Mouse (Mus musculus): ENCODE results near the gene Map3k11. TPM values are rescaled to one million over a fixed set of nuclear protein-coding genes. Genes with fewer than 3 reads are reported as not detected.

Gene Map3k11
- polyA plus RNA-seq, 1 experiment from 2014 or later, result 17.4 TPM

DNA sequence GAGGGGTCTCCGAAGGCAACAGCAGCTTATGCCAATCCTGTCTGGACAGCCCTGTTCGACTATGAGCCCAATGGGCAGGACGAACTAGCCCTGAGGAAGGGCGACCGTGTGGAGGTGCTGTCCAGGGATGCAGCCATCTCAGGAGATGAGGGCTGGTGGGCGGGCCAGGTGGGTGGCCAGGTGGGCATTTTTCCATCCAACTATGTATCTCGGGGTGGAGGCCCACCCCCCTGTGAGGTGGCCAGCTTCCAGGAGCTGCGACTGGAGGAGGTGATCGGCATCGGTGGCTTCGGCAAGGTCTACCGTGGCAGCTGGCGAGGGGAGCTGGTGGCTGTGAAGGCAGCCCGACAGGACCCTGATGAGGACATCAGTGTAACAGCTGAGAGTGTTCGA lies 1.8 kb downstream of the Map3k11 start:
- peaks cover 26% of the 10 kb centered on the region for H3K36me3 ChIP-seq (ENCODE audit: control insufficient read depth, insufficient read depth, low read length)
- WGBS, result 77% methylated on average over 15 of the region's 15 CpGs

DNA sequence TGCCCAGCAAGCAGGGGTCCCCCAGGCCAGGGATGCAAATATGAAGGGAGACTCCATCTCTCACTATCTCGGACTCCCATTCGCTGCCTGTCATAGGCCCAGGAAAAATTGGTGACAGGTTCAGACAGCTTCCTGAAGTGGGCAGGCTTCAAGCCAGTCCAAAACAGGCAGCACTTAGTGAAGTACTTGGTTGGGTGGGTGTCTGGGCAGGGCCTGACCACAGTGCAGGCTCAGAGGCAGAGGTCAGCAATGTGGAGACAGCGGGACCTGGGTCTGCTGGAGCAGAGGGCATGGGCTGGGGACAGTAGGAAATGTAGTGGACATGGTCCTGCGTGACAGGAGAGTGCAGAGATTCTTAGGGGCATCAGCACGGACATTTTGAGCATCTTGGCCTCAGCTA lies 3.1 kb downstream of the Map3k11 start:
- ATAC-seq (ENCODE audit: insufficient number of reproducible peaks, low FRiP score, low TSS enrichment, low read depth) (no peak), DNase-seq (ENCODE audit: low spot score) (no peak)
- peak overlapping the region; percentile 10; the same call in 1 of the 2 replicates for H3K27ac ChIP-seq (replicated peaks; ENCODE audit: low read depth, low read length)
- peaks cover 18% of the 10 kb centered on the region for H3K36me3 ChIP-seq (ENCODE audit: control insufficient read depth, insufficient read depth, low read length)
- WGBS, result 88% methylated on average over 5 of the region's 5 CpGs
- H3K4me3 ChIP-seq (ENCODE audit: low read depth, low read length), result peak overlapping the region; percentile 96
- no peaks in the 10 kb centered on the region for H3K27me3 ChIP-seq (ENCODE audit: control insufficient read depth, insufficient read depth, low read length)
- peaks cover 43% of the 10 kb centered on the region for H3K4me1 ChIP-seq (ENCODE audit: control insufficient read depth, insufficient read depth, low read length)
- H3K9ac ChIP-seq (ENCODE audit: low read length), result peak overlapping the region; percentile 44
- H3K9me3 ChIP-seq (ENCODE audit: control insufficient read depth, low read length), result no peaks in the 10 kb centered on the region
- peak overlapping the region; percentile 99 for H3K4me2 ChIP-seq (ENCODE audit: low read depth, severe bottlenecking)

More for the DNA sequence above, 1.8 kb downstream of the Map3k11 start:
- Histone ChIP-seq H3K4me3 (ENCODE audit: low read depth, low read length) (peak overlapping the region; percentile 96), H3K9me3 (ENCODE audit: control insufficient read depth, low read length) (no peaks in the 10 kb centered on the region), H3K4me1 (ENCODE audit: control insufficient read depth, insufficient read depth, low read length) (peaks cover 36% of the 10 kb centered on the region), H3K4me2 (ENCODE audit: low read depth, severe bottlenecking) (peak overlapping the region; percentile 99), H3K27me3 (ENCODE audit: control insufficient read depth, insufficient read depth, low read length) (no peaks in the 10 kb centered on the region), H3K27ac (replicated peaks; ENCODE audit: low read depth, low read length) (peak overlapping the region; percentile 83), H3K9ac (ENCODE audit: low read length) (peak overlapping the region; percentile 86)
- DNase-seq (ENCODE audit: low spot score) (no peak), ATAC-seq (ENCODE audit: insufficient number of reproducible peaks, low FRiP score, low TSS enrichment, low read depth) (no peak)

DNA sequence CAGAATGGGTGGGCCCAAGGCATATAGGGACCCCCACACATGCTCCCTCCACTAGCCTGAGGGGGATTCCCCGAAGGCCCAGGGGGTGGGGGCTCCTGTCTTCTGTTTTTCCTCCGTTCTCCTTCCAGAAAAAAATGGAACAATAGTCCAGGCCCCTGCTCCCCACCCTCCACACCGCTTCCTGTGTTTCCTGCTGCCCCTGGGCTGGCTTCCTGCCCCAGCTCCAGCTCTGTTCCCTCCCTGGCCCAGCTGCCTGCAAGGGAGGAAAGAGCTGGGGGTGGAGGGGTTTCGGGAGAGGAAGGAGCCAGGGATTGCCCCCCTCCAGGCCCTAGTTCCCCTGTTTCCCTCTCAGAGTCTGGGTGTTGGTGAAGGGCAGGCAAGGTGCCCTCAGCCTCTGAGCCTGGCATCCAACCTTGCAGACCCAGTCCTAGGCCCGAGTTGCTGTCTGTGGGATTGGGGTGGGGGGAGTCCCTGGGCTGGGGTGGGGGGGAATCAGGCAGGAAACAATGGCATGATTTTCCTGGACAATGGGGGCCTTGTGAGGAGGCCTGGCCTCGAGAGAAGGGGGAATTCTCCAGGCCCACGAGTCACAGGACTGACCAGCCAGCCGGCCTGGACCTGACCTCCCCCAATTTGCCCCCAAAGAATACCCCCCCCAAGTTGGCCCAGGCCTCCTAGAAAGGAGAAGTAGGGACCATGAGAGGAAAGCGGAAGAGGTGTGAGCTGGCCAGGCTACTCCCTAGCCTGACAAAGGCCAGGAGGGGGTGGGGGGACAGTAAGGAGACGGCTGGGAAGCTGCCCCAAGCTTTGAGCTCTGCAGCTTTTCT lies 3.8 kb downstream of the Map3k11 start:
- Histone ChIP-seq H3K4me1 (ENCODE audit: control insufficient read depth, insufficient read depth, low read length) (peaks cover 41% of the 10 kb centered on the region), H3K9ac (ENCODE audit: low read length) (peak overlapping the region; percentile 44), H3K36me3 (ENCODE audit: control insufficient read depth, insufficient read depth, low read length) (peaks cover 18% of the 10 kb centered on the region), H3K27me3 (ENCODE audit: control insufficient read depth, insufficient read depth, low read length) (no peaks in the 10 kb centered on the region), H3K4me3 (ENCODE audit: low read depth, low read length) (peak overlapping the region; percentile 96), H3K9me3 (ENCODE audit: control insufficient read depth, low read length) (no peaks in the 10 kb centered on the region), H3K27ac (replicated peaks; ENCODE audit: low read depth, low read length) (peak overlapping the region; percentile 22), H3K4me2 (ENCODE audit: low read depth, severe bottlenecking) (peak overlapping the region; percentile 99)
- no peak for ATAC-seq (ENCODE audit: insufficient number of reproducible peaks, low FRiP score, low TSS enrichment, low read depth)
- 78% methylated on average over 10 of the region's 10 CpGs for WGBS
- DNase-seq (ENCODE audit: low spot score), result no peak

DNA sequence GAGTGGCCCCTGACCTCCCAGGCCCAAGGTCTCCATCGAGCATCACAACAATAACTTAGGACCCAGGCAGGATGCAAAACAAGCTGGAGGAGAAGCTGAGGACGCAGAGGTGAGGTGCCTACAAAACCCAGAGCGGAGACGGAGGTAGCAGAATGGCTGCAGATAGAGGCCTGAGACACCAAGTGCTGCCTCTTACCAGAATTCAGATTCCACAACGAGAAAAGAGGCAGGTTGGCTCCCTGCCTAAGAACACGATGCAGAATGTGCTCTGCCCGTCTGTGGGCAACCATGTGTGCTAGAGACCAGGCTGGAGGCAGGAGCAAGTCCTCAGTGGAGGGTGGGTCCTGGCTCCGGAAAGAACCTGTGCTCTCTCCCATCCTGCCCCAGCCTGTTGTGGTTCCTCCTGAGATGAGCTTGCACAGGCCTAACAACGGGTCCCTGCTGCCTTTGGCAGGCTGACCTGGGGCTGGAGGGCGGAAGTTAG lies 4.4 kb downstream of the Map3k11 start:
- 85% methylated on average over 10 of the region's 10 CpGs for WGBS
- Histone ChIP-seq H3K4me1 (ENCODE audit: control insufficient read depth, insufficient read depth, low read length) (peaks cover 35% of the 10 kb centered on the region), H3K27me3 (ENCODE audit: control insufficient read depth, insufficient read depth, low read length) (no peaks in the 10 kb centered on the region), H3K9ac (ENCODE audit: low read length) (no peak overlapping the region), H3K4me3 (ENCODE audit: low read depth, low read length) (0 out of 2 replicates have a peak overlapping the region, but pooled peaks have one; percentile 7), H3K4me2 (ENCODE audit: low read depth, severe bottlenecking) (peak overlapping the region; percentile 99; the same call in 1 of the 2 replicates), H3K36me3 (ENCODE audit: control insufficient read depth, insufficient read depth, low read length) (peaks cover 21% of the 10 kb centered on the region), H3K27ac (replicated peaks; ENCODE audit: low read depth, low read length) (peak overlapping the region; percentile 22; the same call in 1 of the 2 replicates), H3K9me3 (ENCODE audit: control insufficient read depth, low read length) (no peaks in the 10 kb centered on the region)
- no peak for DNase-seq (ENCODE audit: low spot score)
- no peak for ATAC-seq (ENCODE audit: insufficient number of reproducible peaks, low FRiP score, low TSS enrichment, low read depth)

DNA sequence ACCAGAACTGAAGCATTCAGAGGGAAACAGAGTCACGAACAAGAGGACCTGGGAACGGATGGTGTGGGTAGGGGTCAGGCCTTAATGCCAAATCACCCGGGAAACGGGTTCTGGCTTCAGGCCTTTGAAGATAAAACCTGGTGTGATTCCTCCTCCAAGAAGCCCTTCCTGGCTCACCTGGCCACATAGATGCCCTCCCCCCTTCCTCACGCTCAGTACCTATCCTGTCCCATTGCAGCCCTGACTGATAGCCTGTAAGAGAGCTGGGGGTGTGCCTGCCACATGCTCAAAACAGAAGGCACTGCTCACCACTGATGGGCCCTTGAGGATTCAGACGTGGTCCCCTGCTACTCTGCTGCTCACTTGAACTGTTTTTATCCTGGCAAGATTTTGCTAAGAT lies 5.3 kb downstream of the Map3k11 start:
- H3K4me3 ChIP-seq (ENCODE audit: low read depth, low read length), result no peak overlapping the region
- ATAC-seq (ENCODE audit: insufficient number of reproducible peaks, low FRiP score, low TSS enrichment, low read depth), result no peak
- WGBS, result 83% methylated on average over 6 of the region's 6 CpGs
- no peaks in the 10 kb centered on the region for H3K27me3 ChIP-seq (ENCODE audit: control insufficient read depth, insufficient read depth, low read length)
- H3K36me3 ChIP-seq (ENCODE audit: control insufficient read depth, insufficient read depth, low read length), result peaks cover 21% of the 10 kb centered on the region
- no peaks in the 10 kb centered on the region for H3K9me3 ChIP-seq (ENCODE audit: control insufficient read depth, low read length)
- H3K4me2 ChIP-seq (ENCODE audit: low read depth, severe bottlenecking), result no peak overlapping the region
- H3K27ac ChIP-seq (replicated peaks; ENCODE audit: low read depth, low read length), result no peak overlapping the region
- H3K4me1 ChIP-seq (ENCODE audit: control insufficient read depth, insufficient read depth, low read length), result peaks cover 35% of the 10 kb centered on the region
- H3K9ac ChIP-seq (ENCODE audit: low read length), result no peak overlapping the region
- DNase-seq (ENCODE audit: low spot score), result no peak

GRCm38 (mm10) chr19:5695849-5696462 lies 7.4 kb downstream of the Map3k11 start:
- ATAC-seq (ENCODE audit: insufficient number of reproducible peaks, low FRiP score, low TSS enrichment, low read depth), result no peak
- Histone ChIP-seq H3K4me1 (ENCODE audit: control insufficient read depth, insufficient read depth, low read length) (peaks cover 27% of the 10 kb centered on the region), H3K36me3 (ENCODE audit: control insufficient read depth, insufficient read depth, low read length) (peaks cover 30% of the 10 kb centered on the region), H3K27ac (replicated peaks; ENCODE audit: low read depth, low read length) (no peak overlapping the region), H3K4me2 (ENCODE audit: low read depth, severe bottlenecking) (peak overlapping the region; percentile 44), H3K27me3 (ENCODE audit: control insufficient read depth, insufficient read depth, low read length) (no peaks in the 10 kb centered on the region), H3K4me3 (ENCODE audit: low read depth, low read length) (peak overlapping the region; percentile 16; the same call in 1 of the 2 replicates), H3K9ac (ENCODE audit: low read length) (no peak overlapping the region), H3K9me3 (ENCODE audit: control insufficient read depth, low read length) (no peaks in the 10 kb centered on the region)
- 13% methylated on average over 41 of the region's 41 CpGs for WGBS
- peak; percentile 63 for DNase-seq (ENCODE audit: low spot score)

- no peak within 1 kb of the TSS for H3K9ac ChIP-seq (ENCODE audit: low read length)
- no peak for ATAC-seq (ENCODE audit: insufficient number of reproducible peaks, low FRiP score, low TSS enrichment, low read depth)
- H3K27me3 ChIP-seq (ENCODE audit: control insufficient read depth, insufficient read depth, low read length), result no peaks in the 10 kb centered on the region
- H3K27ac ChIP-seq (replicated peaks; ENCODE audit: low read depth, low read length), result no peak within 1 kb of the TSS
- no peak for DNase-seq (ENCODE audit: low spot score)
- H3K9me3 ChIP-seq (ENCODE audit: control insufficient read depth, low read length), result no peaks in the 10 kb centered on the region
- WGBS, result 68% methylated on average over 17 of the region's 17 CpGs
- H3K4me3 ChIP-seq (ENCODE audit: low read depth, low read length), result 0 out of 2 replicates have a peak within 1 kb of the TSS, but pooled peaks have one; percentile 6
- H3K4me2 ChIP-seq (ENCODE audit: low read depth, severe bottlenecking), result no peak within 1 kb of the TSS
- H3K36me3 ChIP-seq (ENCODE audit: control insufficient read depth, insufficient read depth, low read length), result peaks cover 26% of the 10 kb centered on the region
- 0 out of 2 replicates have a peak, but pooled peaks cover 2% of the 10 kb centered on the region for H3K4me1 ChIP-seq (ENCODE audit: control insufficient read depth, insufficient read depth, low read length)
Observed at GRCm38 (mm10) chr19:5704163-5704800, 15.7 kb downstream of the Map3k11 start, which contains the start of gene Kcnk7. Gene Kcnk7 (plus strand): TSS chr19:5704367.
